ENCODE assay signal across 8 mouse cellular contexts in genomic region chr8:105900941-105901616, GRCm38 (mm10). TPM values are rescaled to one million over a fixed set of nuclear protein-coding genes. Genes with fewer than 3 reads are reported as not detected.
DNase-seq lines count a peak whose midpoint lies in the region; ATAC-seq and TF ChIP-seq lines count a peak whose summit lies in the region.

No protein-coding gene starts in this region.

- H3K4me1 ChIP-seq in lung, adult 2 months (ENCODE audit: control insufficient read depth, insufficient read depth, low read length), result peaks cover 4% of the 10 kb centered on the region; the same call in 1 of the 2 replicates

- peak overlapping the region; percentile 81 for H3K4me3 ChIP-seq in lung, adult 2 months (replicated peaks; ENCODE audit: extremely low read depth, low read depth, low read length)

- TF ChIP-seq CTCF in lung, adult 2 months (IDR thresholded peaks at IDR 0.05; ENCODE audit: insufficient read depth, low read length), result no peak

- TF ChIP-seq POLR2A in lung, adult 2 months (IDR thresholded peaks at IDR 0.05; ENCODE audit: borderline replicate concordance, extremely low read depth, low read depth, low read length), result no peak

- WGBS in lung, adult 2 months, result 23% methylated on average over 16 of the region's 16 CpGs

- DNase-seq in lung, adult 2 months, result no peak
- no peak for DNase-seq in lung, postnatal 14 days
- DNase-seq in adrenal gland, postnatal 25 days, result no peak
- DNase-seq in adrenal gland, adult 18-20 months (ENCODE audit: low spot score in 2 of 2), result no peak
- no peak for DNase-seq in lung, postnatal 25 days (ENCODE audit: low spot score)

- peak; percentile 71 for ATAC-seq in activated CD4-positive, CD25-positive, alpha-beta regulatory T cell, adult 4 months
- ATAC-seq in hematopoietic stem cell, adult 5-6 weeks (replicated peaks in 1 of 2; ENCODE audit: insufficient read depth in 1 of 2, low FRiP score in 2 of 2, low TSS enrichment in 1 of 2, low read depth in 1 of 2, poor library complexity in 2 of 2, severe bottlenecking in 2 of 2), result peak; percentile 9 to 44; a peak in 1 of 4 replicates
- ATAC-seq in megakaryocyte progenitor cell, adult 5-6 weeks (replicated peaks; ENCODE audit: poor library complexity), result peak; percentile 68

RNA-seq across cellular contexts. Expression of gene Pskh1, which starts 0.8 kb away (rescaled TPM):
- polyA plus RNA-seq in lung, adult 2 months (2012; rRNA removed), result 38.2 and 43.7 TPM in 2 replicates
- 10 to 100 TPM in 1 of 2 experiments, 1 to 10 TPM in 1; 8.1 to 11.3 TPM for polyA plus RNA-seq in activated CD4-positive, CD25-positive, alpha-beta regulatory T cell, adult 4 months (2017; shearing (Covaris generic))
- 23.3 and 27.5 TPM in 2 replicates for total RNA-seq in hematopoietic stem cell, adult 5-6 weeks (2017)
- total RNA-seq in megakaryocyte progenitor cell, adult 5-6 weeks (2015), result 13.4 and 14.8 TPM in 2 replicates
- 19.9 and 20.2 TPM in 2 replicates for total RNA-seq in megakaryocyte progenitor cell, adult 5-6 weeks (2017)
- 32.3 and 38.1 TPM in 2 replicates for total RNA-seq in adrenal gland, postnatal 25 days (2021)
- 10 to 100 TPM; 25.8 to 30.0 TPM for total RNA-seq in adrenal gland, adult 18-20 months (2021)

RNA-seq across cellular contexts. Expression of gene Nrn1l, which starts 7.7 kb away (rescaled TPM):
- 3.2 and 5.3 TPM in 2 replicates for polyA plus RNA-seq in lung, adult 2 months (2012; rRNA removed)
- 1 to 10 TPM in 1 of 2 experiments, not detected in 1; 1.3 TPM for polyA plus RNA-seq in activated CD4-positive, CD25-positive, alpha-beta regulatory T cell, adult 4 months (2017; shearing (Covaris generic))
- total RNA-seq in hematopoietic stem cell, adult 5-6 weeks (2017), result not detected in 2 replicates
- 0.57 TPM in 1 of 2 replicates, not detected in the other for total RNA-seq in megakaryocyte progenitor cell, adult 5-6 weeks (2015)
- total RNA-seq in megakaryocyte progenitor cell, adult 5-6 weeks (2017), result not detected in 2 replicates
- 1.9 TPM in 1 of 2 replicates, not detected in the other for total RNA-seq in adrenal gland, postnatal 25 days (2021)
- total RNA-seq in adrenal gland, adult 18-20 months (2021), result 1 to 10 TPM; 1.3 to 1.6 TPM

RNA-seq across cellular contexts. Expression of gene Edc4, which starts 20.4 kb away (rescaled TPM):
- 78.8 and 90.9 TPM in 2 replicates for polyA plus RNA-seq in lung, adult 2 months (2012; rRNA removed)
- polyA plus RNA-seq in activated CD4-positive, CD25-positive, alpha-beta regulatory T cell, adult 4 months (2017; shearing (Covaris generic)), result 10 to 100 TPM; 24.6 to 32.7 TPM
- 23.4 and 40.6 TPM in 2 replicates for total RNA-seq in hematopoietic stem cell, adult 5-6 weeks (2017)
- total RNA-seq in megakaryocyte progenitor cell, adult 5-6 weeks (2015), result 13.2 and 17.1 TPM in 2 replicates
- total RNA-seq in megakaryocyte progenitor cell, adult 5-6 weeks (2017), result 27.6 and 33.2 TPM in 2 replicates
- total RNA-seq in adrenal gland, postnatal 25 days (2021), result 33.5 and 38.6 TPM in 2 replicates
- 10 to 100 TPM; 35.0 to 36.7 TPM for total RNA-seq in adrenal gland, adult 18-20 months (2021)

RNA-seq across cellular contexts. Expression of gene Ctrl, which starts 32.6 kb away (rescaled TPM):
- 2.2 and 13.8 TPM in 2 replicates for polyA plus RNA-seq in lung, adult 2 months (2012; rRNA removed)
- 1 to 10 TPM; 3.2 to 3.3 TPM for polyA plus RNA-seq in activated CD4-positive, CD25-positive, alpha-beta regulatory T cell, adult 4 months (2017; shearing (Covaris generic))
- total RNA-seq in hematopoietic stem cell, adult 5-6 weeks (2017), result not detected in 2 replicates
- total RNA-seq in megakaryocyte progenitor cell, adult 5-6 weeks (2015), result 0.22 and 3.2 TPM in 2 replicates
- total RNA-seq in megakaryocyte progenitor cell, adult 5-6 weeks (2017), result 2.2 TPM in 1 of 2 replicates, not detected in the other
- total RNA-seq in adrenal gland, postnatal 25 days (2021), result 0.91 TPM in 1 of 2 replicates, not detected in the other
- under 1 TPM in 1 of 2 experiments, not detected in 1; 0.93 TPM for total RNA-seq in adrenal gland, adult 18-20 months (2021)

RNA-seq across cellular contexts. Expression of gene Psmb10, which starts 37.2 kb away (rescaled TPM):
- polyA plus RNA-seq in lung, adult 2 months (2012; rRNA removed), result 211 and 217 TPM in 2 replicates
- polyA plus RNA-seq in activated CD4-positive, CD25-positive, alpha-beta regulatory T cell, adult 4 months (2017; shearing (Covaris generic)), result 100 to 1,000 TPM; 368 to 402 TPM
- 38.8 and 79.5 TPM in 2 replicates for total RNA-seq in hematopoietic stem cell, adult 5-6 weeks (2017)
- 127 and 155 TPM in 2 replicates for total RNA-seq in megakaryocyte progenitor cell, adult 5-6 weeks (2015)
- 58.8 and 66.5 TPM in 2 replicates for total RNA-seq in megakaryocyte progenitor cell, adult 5-6 weeks (2017)
- total RNA-seq in adrenal gland, postnatal 25 days (2021), result 70.6 and 74.9 TPM in 2 replicates
- total RNA-seq in adrenal gland, adult 18-20 months (2021), result 10 to 100 TPM; 78.7 to 84.1 TPM
